Mouse (Mus musculus): ENCODE results near the gene Mettl8.

DNA sequence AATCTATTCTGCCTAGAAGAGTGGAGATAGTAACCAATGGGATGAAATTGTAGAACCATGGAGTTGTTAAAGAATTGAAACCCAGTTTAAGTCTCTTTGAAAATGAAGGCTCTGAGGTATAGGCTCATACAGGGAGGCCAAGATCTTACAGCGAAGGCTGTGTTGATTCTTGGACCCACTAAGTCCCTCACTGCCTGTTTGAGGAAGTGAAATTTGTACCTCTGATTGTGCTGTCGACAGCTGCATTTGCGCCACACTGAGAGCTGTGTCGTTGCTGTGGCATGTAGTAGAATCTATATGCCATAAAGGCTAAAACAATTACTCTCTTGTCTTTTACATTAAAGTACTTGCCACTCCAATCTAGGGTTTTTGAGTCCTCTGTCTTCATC, 47.9 kb upstream of the Mettl8 start:
- TF ChIP-seq CTCF (IDR thresholded peaks at IDR 0.05; ENCODE audit: borderline replicate concordance, extremely low read depth, insufficient read depth, insufficient read length): no peak
- TF ChIP-seq POLR2A (IDR thresholded peaks at IDR 0.05; ENCODE audit: borderline replicate concordance, extremely low read depth, insufficient read depth, insufficient read length, poor library complexity, severe bottlenecking): no peak
